Mouse (Mus musculus): ENCODE measurements at regions not wholly inside any gene's neighbourhood (a gene's known extent, or its start where the extent isn't known, plus 50 kb on each side); places are given as distances from the start of the nearest gene placed in this dataset.

DNA sequence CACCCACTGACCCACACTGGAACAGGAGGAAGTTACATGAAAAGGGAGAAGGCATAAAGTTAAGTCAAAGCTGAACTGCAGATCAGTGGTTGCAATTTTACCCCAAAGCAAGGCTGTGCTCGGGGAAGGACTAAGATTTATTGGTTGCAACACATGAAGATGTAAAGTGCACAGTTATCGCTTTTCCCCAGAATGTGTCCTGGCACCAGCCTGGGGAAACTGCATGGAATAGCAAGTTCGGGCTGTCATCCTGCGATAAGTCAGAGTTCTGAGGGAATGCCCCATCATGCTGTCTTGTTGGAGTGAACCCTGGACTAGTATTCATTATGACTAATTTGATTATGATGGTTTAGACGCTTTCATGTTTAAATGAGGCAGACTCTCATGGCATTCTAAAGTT is 128.5 kb upstream of the Adgrl2 start:
- DNase-seq (ENCODE audit: low spot score) = no peak
- no peak overlapping the region for H3K9ac ChIP-seq (ENCODE audit: low read depth, low read length)

GRCm38 (mm10) chr3:149117684-149118056 is 127.3 kb upstream of the Adgrl2 start:
- WGBS = 56% methylated on average over 4 of the region's 4 CpGs
- Histone ChIP-seq H3K4me1 (replicated peaks; ENCODE audit: insufficient read depth, low read length) (0 out of 2 replicates have a peak, but pooled peaks cover 14% of the 10 kb centered on the region), H3K4me2 (ENCODE audit: low read length) (no peak overlapping the region), H3K27ac (peak overlapping the region; percentile 31; the same call in 1 of the 2 replicates), H3K9ac (ENCODE audit: low read depth, low read length) (no peak overlapping the region), H3K27me3 (ENCODE audit: insufficient read depth, low read length) (no peaks in the 10 kb centered on the region), H3K9me3 (replicated peaks; ENCODE audit: low read length) (no peaks in the 10 kb centered on the region), H3K4me3 (replicated peaks; ENCODE audit: low read depth, low read length) (no peak overlapping the region), H3K36me3 (ENCODE audit: insufficient read depth, low read length) (no peaks in the 10 kb centered on the region)
- no peak for TF ChIP-seq CTCF (IDR thresholded peaks at IDR 0.05; ENCODE audit: low read depth)
- ATAC-seq (replicated peaks; ENCODE audit: low FRiP score, low read depth) (no peak), DNase-seq (ENCODE audit: low spot score) (no peak)

More for the DNA sequence above, 128.5 kb upstream of the Adgrl2 start:
- Histone ChIP-seq H3K4me3 (replicated peaks; ENCODE audit: low read depth, low read length) (no peak overlapping the region), H3K4me1 (replicated peaks; ENCODE audit: insufficient read depth, low read length) (0 out of 2 replicates have a peak, but pooled peaks cover 14% of the 10 kb centered on the region), H3K9me3 (replicated peaks; ENCODE audit: low read length) (no peaks in the 10 kb centered on the region), H3K36me3 (ENCODE audit: insufficient read depth, low read length) (no peaks in the 10 kb centered on the region), H3K27ac (no peak overlapping the region), H3K4me2 (ENCODE audit: low read length) (no peak overlapping the region), H3K27me3 (ENCODE audit: insufficient read depth, low read length) (no peaks in the 10 kb centered on the region)
- 79% methylated on average over 5 of the region's 5 CpGs for WGBS
- no peak for ATAC-seq (replicated peaks; ENCODE audit: low FRiP score, low read depth)
- no peak for TF ChIP-seq CTCF (IDR thresholded peaks at IDR 0.05; ENCODE audit: low read depth)

GRCm38 (mm10) chr3:149117018-149117683 is 126.8 kb upstream of the Adgrl2 start:
- Histone ChIP-seq H3K27me3 (ENCODE audit: insufficient read depth, low read length) (no peaks in the 10 kb centered on the region), H3K4me3 (replicated peaks; ENCODE audit: low read depth, low read length) (no peak overlapping the region), H3K27ac (peak overlapping the region; percentile 31; the same call in 1 of the 2 replicates), H3K4me2 (ENCODE audit: low read length) (no peak overlapping the region), H3K4me1 (replicated peaks; ENCODE audit: insufficient read depth, low read length) (0 out of 2 replicates have a peak, but pooled peaks cover 14% of the 10 kb centered on the region), H3K36me3 (ENCODE audit: insufficient read depth, low read length) (no peaks in the 10 kb centered on the region), H3K9me3 (replicated peaks; ENCODE audit: low read length) (no peaks in the 10 kb centered on the region), H3K9ac (ENCODE audit: low read depth, low read length) (no peak overlapping the region)
- DNase-seq (ENCODE audit: low spot score) = peak; percentile 86
- no peak for TF ChIP-seq CTCF (IDR thresholded peaks at IDR 0.05; ENCODE audit: low read depth)
- 28% methylated on average over 6 of the region's 6 CpGs for WGBS
- peak; percentile 80 for ATAC-seq (replicated peaks; ENCODE audit: low FRiP score, low read depth)

DNA sequence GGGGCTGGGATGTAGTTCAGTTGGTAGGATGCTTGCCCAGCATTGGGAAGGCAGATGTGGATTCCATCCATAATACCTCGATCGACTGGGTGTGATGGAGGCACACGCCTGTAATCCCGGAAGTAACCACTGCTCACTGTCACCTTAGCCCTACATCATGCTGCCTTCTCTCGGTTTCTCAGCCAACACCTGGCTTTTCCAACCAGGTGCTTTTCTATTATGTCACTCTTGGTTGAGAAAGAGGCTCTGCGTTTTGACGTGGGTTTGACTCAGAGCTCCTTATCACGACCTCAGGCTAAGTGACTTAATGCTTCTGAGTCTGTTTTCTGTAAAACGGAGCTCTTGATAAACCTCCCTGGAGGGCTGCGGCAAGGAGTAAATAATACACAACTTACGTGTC is 126.2 kb upstream of the Adgrl2 start:
- Histone ChIP-seq H3K27me3 (ENCODE audit: insufficient read depth, low read length) (no peaks in the 10 kb centered on the region), H3K36me3 (ENCODE audit: insufficient read depth, low read length) (no peaks in the 10 kb centered on the region), H3K4me1 (replicated peaks; ENCODE audit: insufficient read depth, low read length) (0 out of 2 replicates have a peak, but pooled peaks cover 14% of the 10 kb centered on the region), H3K4me3 (replicated peaks; ENCODE audit: low read depth, low read length) (no peak overlapping the region), H3K4me2 (ENCODE audit: low read length) (no peak overlapping the region), H3K9ac (ENCODE audit: low read depth, low read length) (no peak overlapping the region), H3K9me3 (replicated peaks; ENCODE audit: low read length) (no peaks in the 10 kb centered on the region), H3K27ac (0 out of 2 replicates have a peak overlapping the region, but pooled peaks have one; percentile 31)
- WGBS = 72% methylated on average over 11 of the region's 11 CpGs
- no peak for DNase-seq (ENCODE audit: low spot score)
- no peak for ATAC-seq (replicated peaks; ENCODE audit: low FRiP score, low read depth)
- TF ChIP-seq CTCF (IDR thresholded peaks at IDR 0.05; ENCODE audit: low read depth) = no peak

GRCm38 (mm10) chr3:149115901-149116300 is 125.5 kb upstream of the Adgrl2 start:
- Histone ChIP-seq H3K9me3 (replicated peaks; ENCODE audit: low read length) (no peaks in the 10 kb centered on the region), H3K4me3 (replicated peaks; ENCODE audit: low read depth, low read length) (no peak overlapping the region), H3K27ac (no peak overlapping the region), H3K36me3 (ENCODE audit: insufficient read depth, low read length) (no peaks in the 10 kb centered on the region), H3K4me2 (ENCODE audit: low read length) (no peak overlapping the region), H3K27me3 (ENCODE audit: insufficient read depth, low read length) (no peaks in the 10 kb centered on the region), H3K4me1 (replicated peaks; ENCODE audit: insufficient read depth, low read length) (0 out of 2 replicates have a peak, but pooled peaks cover 16% of the 10 kb centered on the region), H3K9ac (ENCODE audit: low read depth, low read length) (no peak overlapping the region)
- 73% methylated on average over 12 of the region's 12 CpGs for WGBS
- TF ChIP-seq CTCF (IDR thresholded peaks at IDR 0.05; ENCODE audit: low read depth) = no peak
- ATAC-seq (replicated peaks; ENCODE audit: low FRiP score, low read depth) = no peak
- DNase-seq (ENCODE audit: low spot score) = no peak

- 73% methylated on average over 6 of the region's 6 CpGs for WGBS
- DNase-seq (ENCODE audit: low spot score) = no peak
Measured at GRCm38 (mm10) chr3:149112878-149113277, 122.5 kb upstream of the Adgrl2 start.

More at GRCm38 (mm10) chr3:149112878-149113277, 122.5 kb upstream of the Adgrl2 start:
- TF ChIP-seq CTCF (IDR thresholded peaks at IDR 0.05; ENCODE audit: low read depth) = no peak
- H3K27me3 ChIP-seq (ENCODE audit: insufficient read depth, low read length) = no peaks in the 10 kb centered on the region
- H3K4me3 ChIP-seq (replicated peaks; ENCODE audit: low read depth, low read length) = no peak overlapping the region
- no peaks in the 10 kb centered on the region for H3K36me3 ChIP-seq (ENCODE audit: insufficient read depth, low read length)
- no peak overlapping the region for H3K4me2 ChIP-seq (ENCODE audit: low read length)
- H3K27ac ChIP-seq = no peak overlapping the region
- ATAC-seq (replicated peaks; ENCODE audit: low FRiP score, low read depth) = no peak
- 0 out of 2 replicates have a peak, but pooled peaks cover 16% of the 10 kb centered on the region for H3K4me1 ChIP-seq (replicated peaks; ENCODE audit: insufficient read depth, low read length)
- H3K9me3 ChIP-seq (replicated peaks; ENCODE audit: low read length) = no peaks in the 10 kb centered on the region
- no peak overlapping the region for H3K9ac ChIP-seq (ENCODE audit: low read depth, low read length)

Measured in kidney, postnatal 0 days (tissue).